ENCODE assay signal across 25 mouse cellular contexts in the genomic region with DNA sequence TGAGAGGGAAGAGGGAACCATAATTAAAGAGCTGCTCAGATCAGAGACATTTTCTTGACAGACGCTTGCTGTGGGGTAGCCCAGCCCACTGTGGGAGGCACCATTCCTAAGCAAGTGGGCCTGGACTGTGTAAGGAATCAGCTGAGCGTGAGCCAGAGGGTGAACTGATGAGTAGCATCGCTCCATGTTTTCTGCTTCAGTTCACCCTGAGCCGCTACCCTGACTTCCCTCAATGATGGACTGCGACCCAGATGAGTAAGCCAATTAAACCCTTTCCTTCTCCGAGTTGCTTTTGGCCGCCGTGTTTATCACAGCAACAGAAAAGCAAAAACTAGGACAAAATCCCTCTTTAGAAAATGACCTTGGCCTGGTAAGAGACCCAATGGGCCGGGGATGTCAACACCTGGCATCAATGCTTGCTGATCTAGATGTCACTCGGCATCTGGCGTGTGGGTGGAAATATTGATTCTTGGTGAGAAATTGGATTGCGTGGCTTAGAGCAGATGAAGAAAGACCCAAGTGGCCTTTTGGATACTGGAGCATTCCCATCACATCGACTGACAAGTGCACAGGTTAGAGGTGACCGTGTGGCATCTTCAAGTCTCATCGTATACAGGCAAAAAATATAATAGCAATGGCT.
"Had no signal": no experiment of that assay in that cellular context is flagged by ENCODE, and none has a peak within 500 bp of the region (broad histone marks: within the 10 kb centered on the region; RNA-seq: fewer than 3 reads in every experiment).

No protein-coding gene starts in this region.

- DNase-seq: gastrocnemius, postnatal 14 days; gastrocnemius, postnatal 36 days; heart, adult 18-20 months; heart, postnatal 14 days; heart, postnatal 36 days; kidney, adult 11 months; kidney, adult 2 months; kidney, adult 9 months; kidney, postnatal 14 days; kidney, postnatal 36 days; layer of hippocampus, adult 9-11 months; layer of hippocampus, postnatal 36 days; left cerebral cortex, postnatal 4 days; liver, embryonic 13.5 days had no signal

- H3K4me2 ChIP-seq: heart, embryonic 13.5 days; heart, embryonic 15.5 days; hindbrain, embryonic 13.5 days; hindbrain, embryonic 15.5 days; kidney, embryonic 15.5 days; limb, embryonic 13.5 days; limb, embryonic 15.5 days; liver, embryonic 13.5 days had no signal

- H3K4me3 ChIP-seq: heart, embryonic 10.5 days; heart, embryonic 13.5 days; heart, embryonic 15.5 days; hindbrain, embryonic 13.5 days; hindbrain, embryonic 15.5 days; kidney, embryonic 15.5 days; limb, embryonic 13.5 days; limb, embryonic 15.5 days; liver, embryonic 13.5 days had no signal

- H3K9me3 ChIP-seq: heart, embryonic 10.5 days; heart, embryonic 13.5 days; heart, embryonic 15.5 days; hindbrain, embryonic 13.5 days; hindbrain, embryonic 15.5 days; kidney, embryonic 15.5 days; limb, embryonic 13.5 days; limb, embryonic 15.5 days; liver, embryonic 13.5 days had no signal

- ATAC-seq: hindbrain, postnatal 0 days; intestine, embryonic 16.5 days had no signal

- H3K27ac ChIP-seq: heart, embryonic 10.5 days; heart, embryonic 13.5 days; heart, embryonic 15.5 days; hindbrain, embryonic 13.5 days; hindbrain, embryonic 15.5 days; hindbrain, postnatal 0 days; kidney, embryonic 15.5 days; kidney, postnatal 0 days; limb, embryonic 13.5 days; limb, embryonic 15.5 days; liver, embryonic 13.5 days had no signal

- H3K36me3 ChIP-seq: heart, embryonic 10.5 days; heart, embryonic 13.5 days; heart, embryonic 15.5 days; hindbrain, embryonic 13.5 days; hindbrain, embryonic 15.5 days; kidney, embryonic 15.5 days; limb, embryonic 13.5 days; limb, embryonic 15.5 days; liver, embryonic 13.5 days had no signal

- H3K9ac ChIP-seq: heart, embryonic 13.5 days; heart, embryonic 15.5 days; hindbrain, embryonic 13.5 days; hindbrain, embryonic 15.5 days; kidney, embryonic 15.5 days; limb, embryonic 13.5 days; limb, embryonic 15.5 days; liver, embryonic 13.5 days had no signal

- H3K27me3 ChIP-seq: heart, embryonic 15.5 days; hindbrain, embryonic 13.5 days; hindbrain, embryonic 15.5 days; kidney, embryonic 15.5 days; limb, embryonic 13.5 days; limb, embryonic 15.5 days; liver, embryonic 13.5 days had no signal

- H3K4me1 ChIP-seq: hindbrain, embryonic 13.5 days; hindbrain, embryonic 15.5 days; kidney, embryonic 15.5 days; limb, embryonic 13.5 days; limb, embryonic 15.5 days had no signal
